Mouse (Mus musculus) liver, postnatal 0 days (tissue): ENCODE results near the gene Ttll3.

Source experiments
- CTCF ChIP-seq: sonication (generic); IDR thresholded peaks from 2 replicates; pipeline ENCODE4 v1.5.1; 2016; ENCODE audit warnings: antibody characterized with exemption, low read depth
- EP300 ChIP-seq: IDR thresholded peaks from 2 replicates; pipeline ENCODE4 v1.6.1; 2016; ENCODE audit warnings: antibody characterized with exemption, low read depth, mild to moderate bottlenecking

GRCm38 (mm10) chr6:113404649-113405448, 15.8 kb downstream of the Ttll3 start:
- TF ChIP-seq CTCF, result no peak
- no peak for TF ChIP-seq EP300
